23 mouse cellular contexts compared by ENCODE assay signal in genomic region chr5:69292353-69292752, GRCm38 (mm10). TPM values are rescaled to one million over a fixed set of nuclear protein-coding genes. Genes with fewer than 3 reads are reported as not detected.
"Had no signal": no experiment of that assay in that cellular context is flagged by ENCODE, and none has a peak within 500 bp of the region (broad histone marks: within the 10 kb centered on the region; RNA-seq: fewer than 3 reads in every experiment).

No protein-coding gene starts in this region.

- H3K9me3 ChIP-seq: liver, embryonic 15.5 days; lung, embryonic 15.5 days; megakaryocyte, embryonic 14.5 days; midbrain, embryonic 13.5 days; midbrain, embryonic 15.5 days; neural tube, embryonic 13.5 days; neural tube, embryonic 15.5 days had no signal

- H3K27ac ChIP-seq: liver, embryonic 15.5 days; lung, embryonic 15.5 days; macrophage; midbrain, embryonic 13.5 days; midbrain, embryonic 15.5 days; neural tube, embryonic 13.5 days; neural tube, embryonic 15.5 days had no signal

- H3K4me2 ChIP-seq: liver, embryonic 15.5 days; lung, embryonic 15.5 days; midbrain, embryonic 11.5 days; midbrain, embryonic 13.5 days; midbrain, embryonic 15.5 days; neural tube, embryonic 13.5 days; neural tube, embryonic 15.5 days had no signal

- DNase-seq: liver, postnatal 0 days; lung, adult 2 months; lung, postnatal 14 days; lung, postnatal 36 days; right cerebral cortex, adult 18-20 months; right cerebral cortex, postnatal 25 days; right cerebral cortex, postnatal 4 days; spleen, adult 18-20 months; thymus, adult 18-20 months; thymus, postnatal 25 days; thymus, postnatal 4 days had no signal

- H3K4me1 ChIP-seq: liver, embryonic 15.5 days; lung, embryonic 15.5 days; megakaryocyte, embryonic 14.5 days; midbrain, embryonic 13.5 days; midbrain, embryonic 15.5 days; neural tube, embryonic 13.5 days; neural tube, embryonic 15.5 days had no signal

- H3K36me3 ChIP-seq: liver, embryonic 15.5 days; lung, embryonic 15.5 days; midbrain, embryonic 13.5 days; midbrain, embryonic 15.5 days; neural tube, embryonic 13.5 days; neural tube, embryonic 15.5 days had no signal

- H3K27me3 ChIP-seq: liver, embryonic 15.5 days; lung, embryonic 15.5 days; megakaryocyte, embryonic 14.5 days; midbrain, embryonic 13.5 days; midbrain, embryonic 15.5 days; neural tube, embryonic 13.5 days; neural tube, embryonic 15.5 days had no signal

- H3K4me3 ChIP-seq: liver, embryonic 15.5 days; lung, embryonic 15.5 days; megakaryocyte, embryonic 14.5 days; midbrain, embryonic 13.5 days; midbrain, embryonic 15.5 days; neural tube, embryonic 13.5 days; neural tube, embryonic 15.5 days had no signal

- H3K9ac ChIP-seq: liver, embryonic 15.5 days; liver, postnatal 0 days; lung, embryonic 15.5 days; midbrain, embryonic 13.5 days; midbrain, embryonic 15.5 days; neural tube, embryonic 13.5 days; neural tube, embryonic 15.5 days had no signal

RNA-seq across cellular contexts. Expression of gene Kctd8, which starts 49.1 kb away (rescaled TPM):
- total RNA-seq: megakaryocyte progenitor cell, adult 5-6 weeks; monocyte, adult 5-6 weeks had no signal
- polyA plus RNA-seq: liver, postnatal 0 days; macrophage; urinary bladder, adult 2 months had no signal
